Mouse (Mus musculus) liver, adult 2 months (tissue): Measurements from ENCODE around the gene Amdhd2.

ENCODE experiments used
- CTCF ChIP-seq: fragments of 200-500 bp; IDR thresholded peaks from 2 replicates; pipeline ENCODE4 v1.5.1; 2011; ENCODE audit warnings: low read depth, low read length, control low read depth
- POLR2A ChIP-seq: fragments of 200-500 bp; IDR thresholded peaks from 2 replicates; pipeline ENCODE4 v1.6.1; 2011; ENCODE audit warnings: low read length, control low read depth; ENCODE audit not compliant: insufficient read depth; ENCODE audit errors: extremely low read depth

DNA sequence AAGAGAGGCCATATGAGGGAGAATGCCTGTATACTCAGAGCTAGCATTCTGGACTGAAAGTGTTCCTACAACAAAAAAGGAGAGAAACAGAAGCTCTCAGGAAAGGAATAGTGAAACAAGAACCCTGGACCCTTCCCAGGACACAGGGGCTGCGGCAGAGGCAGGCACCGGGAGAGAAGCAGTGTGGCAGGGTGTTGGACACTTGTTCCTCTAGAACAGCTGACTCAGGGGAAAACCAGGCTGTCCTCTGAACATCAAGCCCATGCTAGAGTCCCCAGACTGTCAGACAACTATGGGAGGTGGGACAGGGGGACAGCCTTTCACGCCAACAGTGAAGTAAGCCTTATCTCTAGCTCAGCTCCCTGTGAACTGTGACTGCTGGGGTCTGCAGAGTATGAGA, 47.0 kb upstream of the Amdhd2 start:
- TF ChIP-seq CTCF = no peak
- TF ChIP-seq POLR2A = no peak
